Mouse (Mus musculus): ENCODE data around the gene Rln3.

- no peak for TF ChIP-seq CTCF (conservative IDR thresholded peaks at IDR 0.05; ENCODE audit: low read length)
- TF ChIP-seq POU5F1 (IDR thresholded peaks at IDR 0.05; ENCODE audit: borderline replicate concordance, low read length): no peak
- no peak for TF ChIP-seq NANOG (IDR thresholded peaks at IDR 0.05; ENCODE audit: borderline replicate concordance, low read length)
Observed at GRCm38 (mm10) chr8:84067911-84068310, 23.1 kb upstream of the Rln3 start.
